Mouse (Mus musculus) liver, adult 2 months (tissue): Measurements from ENCODE around the gene 1700067K01Rik.

Experiments used
- CTCF ChIP-seq: fragments of 200-500 bp; IDR thresholded peaks from 2 replicates; pipeline ENCODE4 v1.5.1; 2011; ENCODE audit warnings: low read depth, low read length, control low read depth
- POLR2A ChIP-seq: fragments of 200-500 bp; IDR thresholded peaks from 2 replicates; pipeline ENCODE4 v1.6.1; 2011; ENCODE audit warnings: low read length, control low read depth; ENCODE audit not compliant: insufficient read depth; ENCODE audit errors: extremely low read depth

DNA sequence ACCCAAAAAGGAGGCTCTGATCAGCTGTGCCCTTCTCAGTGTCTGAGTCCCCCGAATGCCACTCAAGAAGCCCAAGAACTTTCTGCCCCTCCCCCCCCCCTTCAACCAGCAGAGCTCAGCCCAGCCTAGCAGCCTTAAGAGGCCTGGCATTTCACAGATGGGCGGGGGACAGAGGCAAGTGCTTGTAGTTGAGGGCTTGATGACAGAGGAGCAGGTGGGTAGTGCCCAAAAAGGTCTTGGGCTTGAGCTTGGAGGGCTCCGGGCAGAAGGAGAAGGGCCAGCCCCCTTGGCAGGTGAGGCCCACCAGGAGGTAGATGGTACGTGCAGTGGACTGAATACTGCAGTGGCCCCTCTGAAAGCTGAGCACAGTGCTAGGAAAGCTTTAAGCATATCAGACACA, 26.8 kb upstream of the 1700067K01Rik start:
- TF ChIP-seq POLR2A (no peak), CTCF (no peak)
